Mouse (Mus musculus): ENCODE measurements at regions not wholly inside any gene's neighbourhood (a gene's known extent, or its start where the extent isn't known, plus 50 kb on each side); places are given as distances from the start of the nearest gene placed in this dataset. TPM values are rescaled to one million over a fixed set of nuclear protein-coding genes. Genes with fewer than 3 reads are reported as not detected.

- no peak for ATAC-seq (ENCODE audit: low FRiP score, low TSS enrichment)
- H3K4me1 ChIP-seq (ENCODE audit: insufficient read depth, low read length), result no peaks in the 10 kb centered on the region
Measured at GRCm38 (mm10) chr4:67607166-67607565, 779.8 kb downstream of the Tlr4 start.

DNA sequence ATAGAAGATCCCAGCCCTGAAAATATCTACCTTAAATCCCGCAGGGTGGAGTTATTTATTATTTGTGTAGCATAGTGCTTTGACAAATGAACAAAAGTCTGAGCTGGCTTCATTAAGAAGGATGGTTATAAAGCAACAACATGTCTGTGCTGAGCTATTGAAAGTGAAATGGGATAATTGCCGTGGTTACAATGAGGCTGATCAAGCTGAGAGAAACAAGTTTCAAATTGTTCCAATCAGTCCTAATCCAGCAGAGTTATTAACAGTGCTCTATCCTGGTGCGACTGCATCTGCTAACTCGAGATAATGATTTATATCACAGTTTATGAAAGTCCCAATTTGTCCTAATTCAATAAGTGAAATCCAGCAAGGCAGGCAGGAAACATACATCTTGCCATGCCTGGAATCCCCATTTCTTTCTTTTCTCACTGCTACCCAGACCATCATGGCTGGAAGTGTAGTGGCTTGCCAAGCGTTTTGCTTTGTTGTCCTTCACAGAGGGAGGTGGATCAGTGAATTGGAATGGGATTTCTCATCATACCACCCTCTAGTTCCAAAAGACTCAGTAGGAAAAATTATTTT lies 787.2 kb downstream of the Tlr4 start:
- no peaks in the 10 kb centered on the region for H3K9me3 ChIP-seq (ENCODE audit: low read length)
- H3K4me3 ChIP-seq (ENCODE audit: low read length), result no peak overlapping the region
- no peaks in the 10 kb centered on the region for H3K4me1 ChIP-seq (ENCODE audit: insufficient read depth, low read length)
- no peak for ATAC-seq (ENCODE audit: low FRiP score, low TSS enrichment)
- 74% methylated on average over 5 of the region's 5 CpGs for WGBS
- H3K4me2 ChIP-seq (replicated peaks; ENCODE audit: low read depth, low read length), result no peak overlapping the region
- no peaks in the 10 kb centered on the region for H3K27me3 ChIP-seq (ENCODE audit: insufficient read depth, low read length)
- H3K9ac ChIP-seq (replicated peaks; ENCODE audit: low read length), result no peak overlapping the region
- no peaks in the 10 kb centered on the region for H3K36me3 ChIP-seq (ENCODE audit: insufficient read depth, low read length)
- no peak overlapping the region for H3K27ac ChIP-seq (ENCODE audit: low read length)

More at GRCm38 (mm10) chr4:67607166-67607565, 779.8 kb downstream of the Tlr4 start:
- Histone ChIP-seq H3K27me3 (ENCODE audit: insufficient read depth, low read length) (no peaks in the 10 kb centered on the region), H3K4me2 (replicated peaks; ENCODE audit: low read depth, low read length) (no peak overlapping the region), H3K9me3 (ENCODE audit: low read length) (no peaks in the 10 kb centered on the region), H3K4me3 (ENCODE audit: low read length) (no peak overlapping the region), H3K27ac (ENCODE audit: low read length) (no peak overlapping the region), H3K9ac (replicated peaks; ENCODE audit: low read length) (no peak overlapping the region), H3K36me3 (ENCODE audit: insufficient read depth, low read length) (no peaks in the 10 kb centered on the region)

DNA sequence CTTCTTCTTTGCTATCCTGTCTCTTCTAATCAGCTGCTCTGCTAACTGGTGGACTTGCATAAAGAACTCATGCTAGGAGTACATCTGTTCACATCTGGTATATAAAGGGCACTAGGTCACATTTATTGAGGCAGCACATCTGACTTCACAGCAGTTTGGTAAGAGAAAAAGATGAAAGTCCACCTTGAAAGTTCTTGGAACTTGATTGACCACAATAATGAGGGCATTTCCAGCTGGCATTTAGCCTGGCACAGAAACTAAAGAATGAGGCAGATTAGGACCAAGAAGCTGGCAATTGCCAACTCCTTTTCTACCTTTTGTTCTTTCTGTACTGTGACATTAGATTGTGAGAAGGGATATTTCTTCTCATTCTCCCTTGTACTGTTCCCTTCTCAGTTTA lies 799.3 kb downstream of the Tlr4 start:
- Histone ChIP-seq H3K4me1 (ENCODE audit: insufficient read depth, low read length) (no peaks in the 10 kb centered on the region), H3K27ac (ENCODE audit: low read length) (no peak overlapping the region), H3K9me3 (ENCODE audit: low read length) (no peaks in the 10 kb centered on the region), H3K4me2 (replicated peaks; ENCODE audit: low read depth, low read length) (no peak overlapping the region), H3K9ac (replicated peaks; ENCODE audit: low read length) (no peak overlapping the region), H3K4me3 (ENCODE audit: low read length) (no peak overlapping the region), H3K36me3 (ENCODE audit: insufficient read depth, low read length) (no peaks in the 10 kb centered on the region), H3K27me3 (ENCODE audit: insufficient read depth, low read length) (no peaks in the 10 kb centered on the region)
- ATAC-seq (ENCODE audit: low FRiP score, low TSS enrichment), result no peak

- H3K9me3 ChIP-seq (ENCODE audit: low read length), result no peaks in the 10 kb centered on the region
- no peak for ATAC-seq (ENCODE audit: low FRiP score, low TSS enrichment)
- no peak overlapping the region for H3K27ac ChIP-seq (ENCODE audit: low read length)
- H3K4me3 ChIP-seq (ENCODE audit: low read length), result no peak overlapping the region
- no peak overlapping the region for H3K4me2 ChIP-seq (replicated peaks; ENCODE audit: low read depth, low read length)
- no peaks in the 10 kb centered on the region for H3K27me3 ChIP-seq (ENCODE audit: insufficient read depth, low read length)
- H3K36me3 ChIP-seq (ENCODE audit: insufficient read depth, low read length), result no peaks in the 10 kb centered on the region
- H3K4me1 ChIP-seq (ENCODE audit: insufficient read depth, low read length), result no peaks in the 10 kb centered on the region
- 41% methylated on average over 2 of the region's 2 CpGs for WGBS
- H3K9ac ChIP-seq (replicated peaks; ENCODE audit: low read length), result no peak overlapping the region
Measured at GRCm38 (mm10) chr4:67646090-67646489, 818.7 kb downstream of the Tlr4 start.

DNA sequence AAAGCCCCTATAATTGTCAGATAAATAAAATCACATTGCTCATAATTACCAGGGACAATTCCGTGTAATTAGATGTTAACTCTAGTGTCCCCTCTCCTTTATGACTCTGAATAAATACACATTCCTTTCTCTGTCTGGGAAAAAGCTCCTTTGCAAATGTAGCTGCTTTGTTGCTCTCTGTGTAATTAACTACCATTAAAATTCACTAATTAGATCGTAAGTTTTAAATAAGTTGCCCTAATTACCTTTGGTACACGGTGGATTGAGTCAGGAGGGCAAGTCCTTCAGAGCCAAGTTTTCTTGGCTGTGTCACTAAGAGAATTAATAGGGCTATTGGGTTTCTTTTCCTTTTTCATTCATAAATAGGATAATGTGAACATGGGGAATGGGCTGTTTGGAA lies 834.7 kb downstream of the Tlr4 start:
- Histone ChIP-seq H3K4me3 (ENCODE audit: low read length) (no peak overlapping the region), H3K27me3 (ENCODE audit: insufficient read depth, low read length) (no peaks in the 10 kb centered on the region), H3K27ac (ENCODE audit: low read length) (no peak overlapping the region), H3K4me1 (ENCODE audit: insufficient read depth, low read length) (no peaks in the 10 kb centered on the region), H3K9me3 (ENCODE audit: low read length) (no peaks in the 10 kb centered on the region), H3K36me3 (ENCODE audit: insufficient read depth, low read length) (no peaks in the 10 kb centered on the region), H3K4me2 (replicated peaks; ENCODE audit: low read depth, low read length) (no peak overlapping the region), H3K9ac (replicated peaks; ENCODE audit: low read length) (no peak overlapping the region)
- 53% methylated on average over 3 of the region's 3 CpGs for WGBS
- ATAC-seq (ENCODE audit: low FRiP score, low TSS enrichment), result no peak

DNA sequence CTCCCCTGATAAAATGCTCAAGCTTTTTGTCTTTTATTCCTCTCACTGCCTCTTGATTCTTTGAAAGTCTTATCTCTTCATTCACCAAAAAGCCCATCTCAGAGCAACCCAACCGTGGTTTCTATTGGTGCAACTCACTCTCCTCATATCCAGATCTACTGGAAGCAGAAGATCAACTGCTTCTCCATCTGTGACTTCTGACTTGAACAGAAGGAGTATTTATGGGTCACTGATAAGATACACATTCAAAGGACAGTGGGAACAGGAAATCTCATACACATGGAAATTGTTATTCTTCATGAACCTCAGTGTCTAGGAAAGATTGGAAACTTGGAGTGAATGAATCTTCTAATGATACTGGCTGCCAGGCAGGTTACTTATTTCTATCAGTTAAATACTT lies 846.6 kb downstream of the Tlr4 start:
- Histone ChIP-seq H3K9me3 (ENCODE audit: low read length) (no peaks in the 10 kb centered on the region), H3K27me3 (ENCODE audit: insufficient read depth, low read length) (no peaks in the 10 kb centered on the region), H3K27ac (ENCODE audit: low read length) (no peak overlapping the region), H3K36me3 (ENCODE audit: insufficient read depth, low read length) (no peaks in the 10 kb centered on the region), H3K4me1 (ENCODE audit: insufficient read depth, low read length) (no peaks in the 10 kb centered on the region), H3K9ac (replicated peaks; ENCODE audit: low read length) (no peak overlapping the region), H3K4me3 (ENCODE audit: low read length) (no peak overlapping the region), H3K4me2 (replicated peaks; ENCODE audit: low read depth, low read length) (no peak overlapping the region)
- no peak for ATAC-seq (ENCODE audit: low FRiP score, low TSS enrichment)
- WGBS, result 80% methylated on average over 1 of the region's 1 CpGs

DNA sequence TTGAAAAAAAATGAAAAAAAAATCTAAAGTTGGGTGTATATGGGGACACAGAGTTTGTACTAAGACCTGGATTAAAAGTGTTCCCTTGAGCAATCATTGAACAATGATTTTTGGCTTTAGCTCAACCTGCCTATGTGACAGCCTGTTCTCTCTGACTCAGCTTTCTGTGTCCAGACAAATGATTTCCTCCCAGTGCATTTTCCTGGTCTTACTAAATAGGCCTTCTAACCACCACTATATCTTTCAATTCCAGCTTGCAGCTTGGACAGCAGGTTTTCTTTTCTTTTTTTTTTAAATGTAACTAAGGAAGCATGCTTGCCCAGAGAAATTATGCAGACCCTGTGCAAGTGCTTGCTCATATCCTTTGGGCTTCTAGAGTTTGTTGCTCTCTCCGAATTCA lies 850.2 kb downstream of the Tlr4 start:
- no peak for ATAC-seq (ENCODE audit: low FRiP score, low TSS enrichment)
- Histone ChIP-seq H3K4me1 (ENCODE audit: insufficient read depth, low read length) (no peaks in the 10 kb centered on the region), H3K9me3 (ENCODE audit: low read length) (no peaks in the 10 kb centered on the region), H3K27ac (ENCODE audit: low read length) (no peak overlapping the region), H3K36me3 (ENCODE audit: insufficient read depth, low read length) (no peaks in the 10 kb centered on the region), H3K4me3 (ENCODE audit: low read length) (no peak overlapping the region), H3K27me3 (ENCODE audit: insufficient read depth, low read length) (no peaks in the 10 kb centered on the region), H3K9ac (replicated peaks; ENCODE audit: low read length) (no peak overlapping the region), H3K4me2 (replicated peaks; ENCODE audit: low read depth, low read length) (no peak overlapping the region)
- 87% methylated on average over 1 of the region's 1 CpGs for WGBS

GRCm38 (mm10) chr4:67698438-67698837 lies 871.1 kb downstream of the Tlr4 start:
- Histone ChIP-seq H3K27ac (ENCODE audit: low read length) (no peak overlapping the region), H3K36me3 (ENCODE audit: insufficient read depth, low read length) (no peaks in the 10 kb centered on the region), H3K27me3 (ENCODE audit: insufficient read depth, low read length) (no peaks in the 10 kb centered on the region), H3K4me3 (ENCODE audit: low read length) (no peak overlapping the region), H3K4me2 (replicated peaks; ENCODE audit: low read depth, low read length) (no peak overlapping the region), H3K4me1 (ENCODE audit: insufficient read depth, low read length) (no peaks in the 10 kb centered on the region), H3K9me3 (ENCODE audit: low read length) (no peaks in the 10 kb centered on the region), H3K9ac (replicated peaks; ENCODE audit: low read length) (no peak overlapping the region)
- ATAC-seq (ENCODE audit: low FRiP score, low TSS enrichment), result no peak

Small RNAs in the stretch of these regions (microRNA-seq; reads per million reads assigned to microRNA genes)
- gene Gm44497, result not detected

All from kidney, embryonic 16.5 days (tissue).